Mouse (Mus musculus) brain, embryonic 14.5 days (tissue): ENCODE data around the gene Ephb1.

Experiments used
- CTCF ChIP-seq: fragments of 200-500 bp; IDR thresholded peaks from 2 replicates; pipeline ENCODE4 v1.5.1; 2012; ENCODE audit warnings: inconsistent platforms, mild to moderate bottlenecking, moderate library complexity, borderline replicate concordance; ENCODE audit not compliant: insufficient read depth, insufficient read length; ENCODE audit errors: extremely low read depth
- POLR2A ChIP-seq: fragments of 200-500 bp; IDR thresholded peaks from 2 replicates; pipeline ENCODE4 v1.6.1; 2012; ENCODE audit warnings: mild to moderate bottlenecking, inconsistent platforms, borderline replicate concordance; ENCODE audit not compliant: poor library complexity, insufficient read depth, insufficient read length, severe bottlenecking; ENCODE audit errors: extremely low read depth

DNA sequence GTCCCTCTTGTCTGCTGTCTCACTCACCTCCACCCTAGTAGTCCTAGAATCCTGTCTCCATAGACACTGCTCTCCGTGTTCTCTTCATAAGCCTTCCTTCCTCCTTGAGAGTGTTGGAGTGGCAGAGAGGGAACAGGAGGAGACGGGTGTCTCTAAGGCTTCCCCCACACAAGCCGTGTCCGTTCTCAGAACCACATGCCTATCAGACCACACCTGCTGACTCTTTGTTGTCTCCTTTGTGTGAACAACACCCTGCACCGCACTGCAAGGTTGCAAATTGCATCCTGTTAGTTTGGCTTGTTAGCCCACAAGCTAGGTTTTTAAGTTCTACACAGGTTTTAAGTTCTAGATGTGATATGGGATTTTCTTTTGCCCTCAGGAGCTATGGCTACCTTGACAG lies 435.2 kb downstream of the Ephb1 start:
- TF ChIP-seq CTCF (no peak), POLR2A (no peak)
